Mouse (Mus musculus): Measurements from ENCODE around the gene Trmt112. TPM values are rescaled to one million over a fixed set of nuclear protein-coding genes. Genes with fewer than 3 reads are reported as not detected.
"Not testable (repeated sequence)": the region's sequence is repeated elsewhere in the genome, so short reads cannot be mapped to it uniquely, and the experiment has no call there.

The Trmt112 gene
- polyA plus RNA-seq, 1 experiment from 2014 or later: 103 TPM

- peaks cover 65% of the 10 kb centered on the region for H3K4me1 ChIP-seq (replicated peaks)
- H3K9me3 ChIP-seq (replicated peaks); H3K27me3 ChIP-seq: not testable (repeated sequence)
- H3K9ac ChIP-seq: peak overlapping the region; percentile 84
- H3K4me2 ChIP-seq: peak overlapping the region; percentile 95
- peak overlapping the region; percentile 94 for H3K27ac ChIP-seq
- H3K4me3 ChIP-seq (replicated peaks): peak overlapping the region; percentile 77
- H3K36me3 ChIP-seq: peaks cover 51% of the 10 kb centered on the region
- WGBS (ENCODE audit: insufficient replicate concordance): under 1% methylated on average over 30 of the region's 30 CpGs
- DNase-seq: peak; percentile 63
- ATAC-seq (ENCODE audit: low read depth): peak; percentile 30
Measured at GRCm38 (mm10) chr19:6910306-6910705, 808 bp downstream of the Trmt112 start.

- WGBS (ENCODE audit: insufficient replicate concordance): 81% methylated on average over 19 of the region's 19 CpGs
- H3K9ac ChIP-seq: peak overlapping the region; percentile 69
- no peaks in the 10 kb centered on the region for H3K27me3 ChIP-seq
- H3K36me3 ChIP-seq: peaks cover 41% of the 10 kb centered on the region
- peak overlapping the region; percentile 2 for H3K27ac ChIP-seq
- H3K4me3 ChIP-seq (replicated peaks): peak overlapping the region; percentile 77
- peak overlapping the region; percentile 95 for H3K4me2 ChIP-seq
- ATAC-seq (ENCODE audit: low read depth) (no peak), DNase-seq (no peak)
- no peaks in the 10 kb centered on the region for H3K9me3 ChIP-seq (replicated peaks)
- H3K4me1 ChIP-seq (replicated peaks): peaks cover 75% of the 10 kb centered on the region
Measured at GRCm38 (mm10) chr19:6911101-6912074, 1.9 kb downstream of the Trmt112 start.

- Histone ChIP-seq H3K4me1 (replicated peaks) (peaks cover 75% of the 10 kb centered on the region), H3K36me3 (peaks cover 36% of the 10 kb centered on the region), H3K4me2 (no peak overlapping the region), H3K27me3 (no peaks in the 10 kb centered on the region), H3K27ac (peak overlapping the region; percentile 18; the same call in 1 of the 2 replicates), H3K4me3 (replicated peaks) (no peak overlapping the region), H3K9me3 (replicated peaks) (no peaks in the 10 kb centered on the region), H3K9ac (no peak overlapping the region)
- 83% methylated on average over 15 of the region's 15 CpGs for WGBS (ENCODE audit: insufficient replicate concordance)
- no peak for ATAC-seq (ENCODE audit: low read depth)
- DNase-seq: no peak
Measured at GRCm38 (mm10) chr19:6912205-6912970, 2.9 kb downstream of the Trmt112 start.

GRCm38 (mm10) chr19:6913036-6913435 is 3.5 kb downstream of the Trmt112 start:
- H3K27me3 ChIP-seq: no peaks in the 10 kb centered on the region
- H3K4me2 ChIP-seq: no peak overlapping the region
- H3K4me3 ChIP-seq (replicated peaks): no peak overlapping the region
- no peak overlapping the region for H3K27ac ChIP-seq
- peaks cover 71% of the 10 kb centered on the region for H3K4me1 ChIP-seq (replicated peaks)
- 75% methylated on average over 6 of the region's 6 CpGs for WGBS (ENCODE audit: insufficient replicate concordance)
- no peak overlapping the region for H3K9ac ChIP-seq
- H3K36me3 ChIP-seq: peaks cover 36% of the 10 kb centered on the region
- H3K9me3 ChIP-seq (replicated peaks): no peaks in the 10 kb centered on the region
- DNase-seq (no peak), ATAC-seq (ENCODE audit: low read depth) (no peak)

GRCm38 (mm10) chr19:6913991-6914390 is 4.5 kb downstream of the Trmt112 start:
- Histone ChIP-seq H3K9ac (no peak overlapping the region), H3K27ac (peak overlapping the region; percentile 39)
- 78% methylated on average over 11 of the region's 11 CpGs for WGBS (ENCODE audit: insufficient replicate concordance)

GRCm38 (mm10) chr19:6914540-6914939 is 5.0 kb downstream of the Trmt112 start:
- H3K4me1 ChIP-seq (replicated peaks): peaks cover 72% of the 10 kb centered on the region
- H3K27ac ChIP-seq: peak overlapping the region; percentile 39; the same call in 1 of the 2 replicates
- DNase-seq (no peak), ATAC-seq (ENCODE audit: low read depth) (no peak)
- H3K27me3 ChIP-seq: no peaks in the 10 kb centered on the region
- H3K9ac ChIP-seq: no peak overlapping the region
- 78% methylated on average over 9 of the region's 9 CpGs for WGBS (ENCODE audit: insufficient replicate concordance)
- H3K4me3 ChIP-seq (replicated peaks): no peak overlapping the region
- no peaks in the 10 kb centered on the region for H3K9me3 ChIP-seq (replicated peaks)
- H3K36me3 ChIP-seq: peaks cover 39% of the 10 kb centered on the region
- H3K4me2 ChIP-seq: no peak overlapping the region

More at GRCm38 (mm10) chr19:6913991-6914390, 4.5 kb downstream of the Trmt112 start:
- Histone ChIP-seq H3K4me2 (no peak overlapping the region), H3K4me1 (replicated peaks) (peaks cover 70% of the 10 kb centered on the region), H3K9me3 (replicated peaks) (no peaks in the 10 kb centered on the region), H3K36me3 (peaks cover 39% of the 10 kb centered on the region), H3K4me3 (replicated peaks) (no peak overlapping the region), H3K27me3 (no peaks in the 10 kb centered on the region)
- ATAC-seq (ENCODE audit: low read depth) (no peak), DNase-seq (no peak)

- DNase-seq (no peak), ATAC-seq (ENCODE audit: low read depth) (peak; percentile 64)
- Histone ChIP-seq H3K27me3 (no peaks in the 10 kb centered on the region), H3K4me2 (no peak overlapping the region), H3K36me3 (peaks cover 39% of the 10 kb centered on the region), H3K9ac (0 out of 2 replicates have a peak overlapping the region, but pooled peaks have one; percentile 18), H3K27ac (peak overlapping the region; percentile 73), H3K4me1 (replicated peaks) (peaks cover 79% of the 10 kb centered on the region), H3K9me3 (replicated peaks) (no peaks in the 10 kb centered on the region), H3K4me3 (replicated peaks) (no peak overlapping the region)
- 13% methylated on average over 4 of the region's 4 CpGs for WGBS (ENCODE audit: insufficient replicate concordance)
Measured at GRCm38 (mm10) chr19:6915276-6915675, 5.8 kb downstream of the Trmt112 start.

- H3K4me3 ChIP-seq (replicated peaks): no peak overlapping the region
- H3K36me3 ChIP-seq: peaks cover 33% of the 10 kb centered on the region
- no peaks in the 10 kb centered on the region for H3K9me3 ChIP-seq (replicated peaks)
- H3K9ac ChIP-seq: peak overlapping the region; percentile 49; the same call in 1 of the 2 replicates
- ATAC-seq (ENCODE audit: low read depth) (no peak), DNase-seq (no peak)
- no peak overlapping the region for H3K4me2 ChIP-seq
- WGBS (ENCODE audit: insufficient replicate concordance): 76% methylated on average over 4 of the region's 4 CpGs
- H3K27ac ChIP-seq: peak overlapping the region; percentile 73
- H3K4me1 ChIP-seq (replicated peaks): peaks cover 81% of the 10 kb centered on the region
- H3K27me3 ChIP-seq: no peaks in the 10 kb centered on the region
Measured at GRCm38 (mm10) chr19:6916496-6916895, 7.0 kb downstream of the Trmt112 start.

GRCm38 (mm10) chr19:6918321-6918720 is 8.8 kb downstream of the Trmt112 start:
- ATAC-seq (ENCODE audit: low read depth): no peak
- H3K9me3 ChIP-seq (replicated peaks): no peaks in the 10 kb centered on the region
- H3K4me1 ChIP-seq (replicated peaks): peaks cover 84% of the 10 kb centered on the region
- peaks cover under 1% of the 10 kb centered on the region for H3K27me3 ChIP-seq
- DNase-seq: no peak
- 75% methylated on average over 4 of the region's 4 CpGs for WGBS (ENCODE audit: insufficient replicate concordance)
- H3K36me3 ChIP-seq: peaks cover 15% of the 10 kb centered on the region
- no peak overlapping the region for H3K4me3 ChIP-seq (replicated peaks)
- no peak overlapping the region for H3K27ac ChIP-seq
- H3K4me2 ChIP-seq: no peak overlapping the region
- no peak overlapping the region for H3K9ac ChIP-seq

GRCm38 (mm10) chr19:6919431-6919830 is 9.9 kb downstream of the Trmt112 start:
- Histone ChIP-seq H3K4me2 (peak overlapping the region; percentile 100; the same call in 1 of the 2 replicates), H3K9ac (0 out of 2 replicates have a peak overlapping the region, but pooled peaks have one; percentile 86), H3K4me3 (replicated peaks) (no peak overlapping the region)

More at GRCm38 (mm10) chr19:6919431-6919830, 9.9 kb downstream of the Trmt112 start:
- ATAC-seq (ENCODE audit: low read depth) (no peak), DNase-seq (no peak)
- 0 out of 2 replicates have a peak overlapping the region, but pooled peaks have one; percentile 87 for H3K27ac ChIP-seq
- peaks cover 12% of the 10 kb centered on the region for H3K27me3 ChIP-seq
- peaks cover 7% of the 10 kb centered on the region; the same call in 1 of the 2 replicates for H3K36me3 ChIP-seq
- H3K9me3 ChIP-seq (replicated peaks): no peaks in the 10 kb centered on the region
- peaks cover 77% of the 10 kb centered on the region for H3K4me1 ChIP-seq (replicated peaks)

Measured in liver, embryonic 13.5 days (tissue).